Mouse (Mus musculus): ENCODE measurements around the gene Nrip2. TPM values are rescaled to one million over a fixed set of nuclear protein-coding genes. Genes with fewer than 3 reads are reported as not detected.
"Not testable (repeated sequence)": the region's sequence is repeated elsewhere in the genome, so short reads cannot be mapped to it uniquely, and the experiment has no call there.

The Nrip2 gene
- polyA plus RNA-seq, 1 experiment, result 0.45 TPM

GRCm38 (mm10) chr6:128363007-128363825, 35.9 kb upstream of the Nrip2 start:
- H3K4me1 ChIP-seq (ENCODE audit: control insufficient read depth, insufficient read depth, low read length), result peaks cover 3% of the 10 kb centered on the region; the same call in 1 of the 2 replicates
- WGBS, result 4% methylated on average over 46 of the region's 46 CpGs
- no peak for DNase-seq
- peak overlapping the region; percentile 33 for H3K4me3 ChIP-seq (replicated peaks; ENCODE audit: extremely low read depth, low read depth, low read length)
- TF ChIP-seq CTCF (IDR thresholded peaks at IDR 0.05; ENCODE audit: insufficient read depth, low read length) (no peak), POLR2A (IDR thresholded peaks at IDR 0.05; ENCODE audit: borderline replicate concordance, extremely low read depth, low read depth, low read length) (no peak)

GRCm38 (mm10) chr6:128364721-128365120, 34.4 kb upstream of the Nrip2 start:
- DNase-seq, result no peak
- 56% methylated on average over 6 of the region's 6 CpGs for WGBS

GRCm38 (mm10) chr6:128366466-128366865, 32.6 kb upstream of the Nrip2 start:
- H3K4me1 ChIP-seq (ENCODE audit: control insufficient read depth, insufficient read depth, low read length), result peaks cover 3% of the 10 kb centered on the region; the same call in 1 of the 2 replicates
- H3K4me3 ChIP-seq (replicated peaks; ENCODE audit: extremely low read depth, low read depth, low read length), result no peak overlapping the region
- no peak for TF ChIP-seq CTCF (IDR thresholded peaks at IDR 0.05; ENCODE audit: insufficient read depth, low read length)
- TF ChIP-seq POLR2A (IDR thresholded peaks at IDR 0.05; ENCODE audit: borderline replicate concordance, extremely low read depth, low read depth, low read length), result no peak
- DNase-seq, result no peak
- WGBS, result 84% methylated on average over 5 of the region's 5 CpGs

More at GRCm38 (mm10) chr6:128364721-128365120, 34.4 kb upstream of the Nrip2 start:
- no peak overlapping the region for H3K4me3 ChIP-seq (replicated peaks; ENCODE audit: extremely low read depth, low read depth, low read length)
- H3K4me1 ChIP-seq (ENCODE audit: control insufficient read depth, insufficient read depth, low read length), result peaks cover 3% of the 10 kb centered on the region; the same call in 1 of the 2 replicates
- TF ChIP-seq CTCF (IDR thresholded peaks at IDR 0.05; ENCODE audit: insufficient read depth, low read length) (no peak), POLR2A (IDR thresholded peaks at IDR 0.05; ENCODE audit: borderline replicate concordance, extremely low read depth, low read depth, low read length) (no peak)

GRCm38 (mm10) chr6:128370040-128370439, 29.1 kb upstream of the Nrip2 start:
- H3K4me3 ChIP-seq (replicated peaks; ENCODE audit: extremely low read depth, low read depth, low read length), result no peak overlapping the region
- no peaks in the 10 kb centered on the region for H3K4me1 ChIP-seq (ENCODE audit: control insufficient read depth, insufficient read depth, low read length)
- TF ChIP-seq CTCF (IDR thresholded peaks at IDR 0.05; ENCODE audit: insufficient read depth, low read length) (no peak), POLR2A (IDR thresholded peaks at IDR 0.05; ENCODE audit: borderline replicate concordance, extremely low read depth, low read depth, low read length) (no peak)
- no peak for DNase-seq
- 93% methylated on average over 5 of the region's 5 CpGs for WGBS

GRCm38 (mm10) chr6:128375192-128375591, 23.9 kb upstream of the Nrip2 start, which contains the start of the genes Tex52 and Gm44596:
TSS of gene Tex52 (plus strand) at chr6:128375456.
TSS of gene Gm44596 (plus strand) at chr6:128375503.
- WGBS, result 32% methylated on average over 6 of the region's 6 CpGs
- TF ChIP-seq POLR2A (IDR thresholded peaks at IDR 0.05; ENCODE audit: borderline replicate concordance, extremely low read depth, low read depth, low read length) (no peak), CTCF (IDR thresholded peaks at IDR 0.05; ENCODE audit: insufficient read depth, low read length) (no peak)
- no peak within 1 kb of the TSS for H3K4me3 ChIP-seq (replicated peaks; ENCODE audit: extremely low read depth, low read depth, low read length)
- no peaks in the 10 kb centered on the region for H3K4me1 ChIP-seq (ENCODE audit: control insufficient read depth, insufficient read depth, low read length)
- DNase-seq, result no peak

- DNase-seq, result no peak
- no peak for TF ChIP-seq CTCF (IDR thresholded peaks at IDR 0.05; ENCODE audit: insufficient read depth, low read length)
- no peak for TF ChIP-seq POLR2A (IDR thresholded peaks at IDR 0.05; ENCODE audit: borderline replicate concordance, extremely low read depth, low read depth, low read length)
- WGBS, result 87% methylated on average over 17 of the region's 17 CpGs
- no peaks in the 10 kb centered on the region for H3K4me1 ChIP-seq (ENCODE audit: control insufficient read depth, insufficient read depth, low read length)
- H3K4me3 ChIP-seq (replicated peaks; ENCODE audit: extremely low read depth, low read depth, low read length), result no peak overlapping the region
These were observed 22.6 kb upstream of the Nrip2 start for GRCm38 (mm10) chr6:128376371-128377085.

- DNase-seq, result no peak
- WGBS, result 80% methylated on average over 16 of the region's 16 CpGs
- H3K4me1 ChIP-seq (ENCODE audit: control insufficient read depth, insufficient read depth, low read length), result no peaks in the 10 kb centered on the region
- no peak overlapping the region for H3K4me3 ChIP-seq (replicated peaks; ENCODE audit: extremely low read depth, low read depth, low read length)
- no peak for TF ChIP-seq POLR2A (IDR thresholded peaks at IDR 0.05; ENCODE audit: borderline replicate concordance, extremely low read depth, low read depth, low read length)
- no peak for TF ChIP-seq CTCF (IDR thresholded peaks at IDR 0.05; ENCODE audit: insufficient read depth, low read length)
These were observed 19.5 kb upstream of the Nrip2 start for GRCm38 (mm10) chr6:128379636-128380035.

- H3K4me1 ChIP-seq (ENCODE audit: control insufficient read depth, insufficient read depth, low read length); DNase-seq; H3K4me3 ChIP-seq (replicated peaks; ENCODE audit: extremely low read depth, low read depth, low read length): not testable (repeated sequence)
- 24% methylated on average over 1 of the region's 1 CpGs for WGBS
These were observed 18.4 kb upstream of the Nrip2 start for GRCm38 (mm10) chr6:128380594-128381167.

- no peak for DNase-seq
- 60% methylated on average over 3 of the region's 3 CpGs for WGBS
- TF ChIP-seq POLR2A (IDR thresholded peaks at IDR 0.05; ENCODE audit: borderline replicate concordance, extremely low read depth, low read depth, low read length) (no peak), CTCF (IDR thresholded peaks at IDR 0.05; ENCODE audit: insufficient read depth, low read length) (no peak)
- no peak overlapping the region for H3K4me3 ChIP-seq (replicated peaks; ENCODE audit: extremely low read depth, low read depth, low read length)
- no peaks in the 10 kb centered on the region for H3K4me1 ChIP-seq (ENCODE audit: control insufficient read depth, insufficient read depth, low read length)
These were observed 17.8 kb upstream of the Nrip2 start for GRCm38 (mm10) chr6:128381254-128381653.

All from lung, adult 2 months (tissue).